Mouse (Mus musculus) ES-Bruce4 (cell line): ENCODE measurements at regions not wholly inside any gene's neighbourhood (a gene's known extent, or its start where the extent isn't known, plus 50 kb on each side); places are given as distances from the start of the nearest gene placed in this dataset.

Experiments used
- CTCF ChIP-seq: IDR thresholded peaks from one replicate; pipeline ENCODE4 v1.8.1; 2011; ENCODE audit warnings: low read depth, low read length
- POLR2A ChIP-seq: IDR thresholded peaks from one replicate; pipeline ENCODE4 v1.8.1; 2011; ENCODE audit warnings: low read length; ENCODE audit not compliant: insufficient read depth

DNA sequence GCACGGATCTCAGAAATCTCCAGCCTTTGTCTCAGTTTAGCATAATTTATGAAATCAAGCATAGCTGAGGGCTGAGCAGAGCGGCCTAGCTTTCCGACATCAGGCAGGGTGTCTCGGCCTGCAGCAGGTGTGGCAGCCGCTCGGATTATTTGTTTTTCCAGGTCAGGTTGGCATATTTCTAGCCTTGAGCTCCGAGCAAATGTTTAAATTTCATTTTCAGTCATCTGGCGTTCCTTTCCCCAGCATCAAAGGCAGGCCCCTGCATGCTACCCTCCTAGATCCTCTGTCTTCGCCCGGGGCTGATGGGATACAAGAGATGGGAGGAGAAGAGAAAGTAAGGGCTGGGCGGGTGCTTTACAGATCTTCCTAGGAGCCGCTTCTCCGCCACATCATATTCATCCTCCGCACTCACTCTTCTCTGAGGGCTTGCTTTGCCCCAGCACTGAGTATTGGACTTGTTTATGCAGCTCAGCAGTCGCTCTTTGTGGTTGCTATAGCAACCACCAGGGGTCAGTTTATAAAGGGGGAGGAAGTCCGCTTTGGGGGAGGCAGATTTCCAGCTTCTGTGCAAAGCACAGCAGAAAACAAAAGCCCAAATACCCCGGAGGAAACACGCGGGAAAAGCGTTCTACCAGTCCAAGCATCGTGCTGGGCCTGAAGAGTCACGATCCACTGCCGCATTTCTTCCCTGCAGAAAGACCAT is 169.0 kb downstream of the Ly86 start:
- TF ChIP-seq POLR2A (no peak), CTCF (no peak)
